Mouse (Mus musculus): ENCODE data around the gene Prpf6. TPM values are rescaled to one million over a fixed set of nuclear protein-coding genes. Genes with fewer than 3 reads are reported as not detected.

Prpf6 gene
- polyA plus RNA-seq, 1 experiment = 80.1 TPM

DNA sequence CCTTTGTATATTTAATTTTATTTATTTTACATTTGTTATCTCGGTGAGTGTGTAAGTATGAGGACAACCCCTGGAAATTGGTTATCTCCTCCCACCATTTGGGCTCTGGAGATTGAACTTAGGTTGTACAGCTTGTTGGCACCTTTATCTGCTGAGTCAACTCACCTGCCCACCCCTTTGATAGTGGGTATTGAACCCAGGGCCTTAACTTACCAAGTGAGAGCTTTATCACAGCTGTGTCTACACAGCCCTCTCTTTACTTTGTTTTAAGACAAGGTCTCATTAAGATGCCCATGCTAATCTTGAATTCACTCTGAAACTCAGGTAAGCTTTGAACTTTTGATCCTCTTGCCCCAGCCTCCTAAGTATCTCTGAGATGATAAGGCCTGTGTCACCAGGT lies 90.3 kb downstream of the Prpf6 start:
- H3K4me3 ChIP-seq (ENCODE audit: low read depth, low read length) = no peak overlapping the region
- no peak overlapping the region for H3K9ac ChIP-seq (ENCODE audit: low read depth, poor library complexity, severe bottlenecking)
- H3K4me1 ChIP-seq (ENCODE audit: control insufficient read depth, insufficient read depth, low read length) = no peaks in the 10 kb centered on the region
- no peaks in the 10 kb centered on the region for H3K36me3 ChIP-seq (ENCODE audit: control insufficient read depth, insufficient read depth, low read length, poor library complexity, severe bottlenecking)
- no peaks in the 10 kb centered on the region for H3K27me3 ChIP-seq (ENCODE audit: control insufficient read depth, insufficient read depth, low read length, poor library complexity, severe bottlenecking)
- TF ChIP-seq EP300 (IDR thresholded peaks at IDR 0.05; ENCODE audit: insufficient read depth, low read depth, low read length) (no peak), POLR2A (IDR thresholded peaks at IDR 0.05; ENCODE audit: insufficient read depth, low read length) (no peak), CTCF (IDR thresholded peaks at IDR 0.05; ENCODE audit: low read depth, low read length) (no peak)
- H3K27ac ChIP-seq (ENCODE audit: insufficient read depth, low read length) = no peak overlapping the region
- no peaks in the 10 kb centered on the region for H3K9me3 ChIP-seq (replicated peaks; ENCODE audit: control insufficient read depth, insufficient read depth, low read length, poor library complexity, severe bottlenecking)

DNA sequence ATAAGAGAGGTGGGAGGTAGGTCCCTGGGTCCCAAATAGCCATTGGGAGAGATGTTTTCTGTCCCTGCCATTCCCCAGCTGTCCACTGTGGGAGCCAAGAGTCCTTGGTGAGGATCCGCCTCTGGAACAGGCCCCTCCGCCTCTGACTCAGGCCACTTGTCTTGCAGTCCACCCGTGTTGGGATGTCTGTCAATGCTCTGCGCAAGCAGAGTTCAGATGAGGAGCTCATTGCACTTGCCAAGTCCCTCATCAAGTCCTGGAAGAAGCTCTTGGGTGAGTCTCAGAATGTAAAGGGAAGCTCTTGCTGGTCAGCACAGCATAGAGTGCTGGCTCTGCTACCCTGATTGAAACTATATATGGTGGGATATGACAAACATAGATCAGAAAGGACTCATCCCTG lies 91.7 kb downstream of the Prpf6 start:
- no peaks in the 10 kb centered on the region for H3K36me3 ChIP-seq (ENCODE audit: control insufficient read depth, insufficient read depth, low read length, poor library complexity, severe bottlenecking)
- no peak overlapping the region for H3K4me3 ChIP-seq (ENCODE audit: low read depth, low read length)
- TF ChIP-seq EP300 (IDR thresholded peaks at IDR 0.05; ENCODE audit: insufficient read depth, low read depth, low read length) (no peak), POLR2A (IDR thresholded peaks at IDR 0.05; ENCODE audit: insufficient read depth, low read length) (no peak), CTCF (IDR thresholded peaks at IDR 0.05; ENCODE audit: low read depth, low read length) (no peak)
- H3K27ac ChIP-seq (ENCODE audit: insufficient read depth, low read length) = no peak overlapping the region
- H3K4me1 ChIP-seq (ENCODE audit: control insufficient read depth, insufficient read depth, low read length) = no peaks in the 10 kb centered on the region
- H3K9me3 ChIP-seq (replicated peaks; ENCODE audit: control insufficient read depth, insufficient read depth, low read length, poor library complexity, severe bottlenecking) = no peaks in the 10 kb centered on the region
- H3K27me3 ChIP-seq (ENCODE audit: control insufficient read depth, insufficient read depth, low read length, poor library complexity, severe bottlenecking) = no peaks in the 10 kb centered on the region
- H3K9ac ChIP-seq (ENCODE audit: low read depth, poor library complexity, severe bottlenecking) = no peak overlapping the region

DNA sequence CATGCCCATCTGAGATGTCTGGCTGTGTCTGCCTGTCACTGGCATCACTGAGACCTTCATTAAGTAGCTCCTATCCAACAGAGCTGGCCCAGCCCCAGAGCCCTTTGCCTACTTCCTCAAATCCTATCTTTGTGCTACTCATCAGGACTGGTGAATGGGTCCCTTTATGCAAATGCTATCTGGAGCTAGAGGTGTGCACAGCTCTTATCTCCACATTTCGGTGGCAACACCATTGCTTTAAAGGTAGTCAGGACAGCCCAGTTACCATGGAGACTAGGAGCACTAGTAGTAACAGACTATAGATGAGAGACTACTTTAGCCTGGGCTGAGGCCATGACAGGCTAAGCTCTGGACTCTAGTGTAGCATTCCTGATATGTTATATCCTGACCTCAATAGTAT lies 93.0 kb downstream of the Prpf6 start:
- no peak for TF ChIP-seq EP300 (IDR thresholded peaks at IDR 0.05; ENCODE audit: insufficient read depth, low read depth, low read length)
- TF ChIP-seq POLR2A (IDR thresholded peaks at IDR 0.05; ENCODE audit: insufficient read depth, low read length) = no peak
- no peak for TF ChIP-seq CTCF (IDR thresholded peaks at IDR 0.05; ENCODE audit: low read depth, low read length)

DNA sequence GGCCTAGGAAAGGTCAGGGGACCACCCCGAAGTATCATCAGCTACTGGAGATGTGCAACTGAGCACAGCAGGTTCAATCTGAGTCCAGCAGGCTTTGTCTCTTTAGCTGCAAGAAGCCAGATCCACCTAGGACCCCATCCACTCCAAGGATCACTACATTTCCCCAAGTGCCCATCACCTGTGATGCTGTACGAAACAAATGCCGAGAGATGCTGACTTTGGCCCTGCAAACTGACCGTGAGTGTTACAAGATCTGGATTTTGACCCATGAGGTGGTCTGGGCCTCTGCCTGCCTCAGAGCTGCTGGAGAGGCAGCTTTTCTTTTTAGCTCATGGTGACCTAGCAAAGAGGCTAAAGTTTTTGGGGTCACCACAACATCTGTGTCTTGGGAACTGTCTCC lies 94.0 kb downstream of the Prpf6 start:
- Histone ChIP-seq H3K27me3 (ENCODE audit: control insufficient read depth, insufficient read depth, low read length, poor library complexity, severe bottlenecking) (no peaks in the 10 kb centered on the region), H3K9ac (ENCODE audit: low read depth, poor library complexity, severe bottlenecking) (no peak overlapping the region), H3K4me3 (ENCODE audit: low read depth, low read length) (no peak overlapping the region), H3K9me3 (replicated peaks; ENCODE audit: control insufficient read depth, insufficient read depth, low read length, poor library complexity, severe bottlenecking) (no peaks in the 10 kb centered on the region), H3K36me3 (ENCODE audit: control insufficient read depth, insufficient read depth, low read length, poor library complexity, severe bottlenecking) (0 out of 2 replicates have a peak, but pooled peaks cover 4% of the 10 kb centered on the region), H3K27ac (ENCODE audit: insufficient read depth, low read length) (no peak overlapping the region), H3K4me1 (ENCODE audit: control insufficient read depth, insufficient read depth, low read length) (no peaks in the 10 kb centered on the region)
- no peak for TF ChIP-seq EP300 (IDR thresholded peaks at IDR 0.05; ENCODE audit: insufficient read depth, low read depth, low read length)
- no peak for TF ChIP-seq CTCF (IDR thresholded peaks at IDR 0.05; ENCODE audit: low read depth, low read length)
- TF ChIP-seq POLR2A (IDR thresholded peaks at IDR 0.05; ENCODE audit: insufficient read depth, low read length) = no peak

More for the DNA sequence above, 93.0 kb downstream of the Prpf6 start:
- Histone ChIP-seq H3K36me3 (ENCODE audit: control insufficient read depth, insufficient read depth, low read length, poor library complexity, severe bottlenecking) (0 out of 2 replicates have a peak, but pooled peaks cover 4% of the 10 kb centered on the region), H3K4me1 (ENCODE audit: control insufficient read depth, insufficient read depth, low read length) (no peaks in the 10 kb centered on the region), H3K9me3 (replicated peaks; ENCODE audit: control insufficient read depth, insufficient read depth, low read length, poor library complexity, severe bottlenecking) (no peaks in the 10 kb centered on the region), H3K27ac (ENCODE audit: insufficient read depth, low read length) (no peak overlapping the region), H3K4me3 (ENCODE audit: low read depth, low read length) (no peak overlapping the region), H3K27me3 (ENCODE audit: control insufficient read depth, insufficient read depth, low read length, poor library complexity, severe bottlenecking) (no peaks in the 10 kb centered on the region), H3K9ac (ENCODE audit: low read depth, poor library complexity, severe bottlenecking) (no peak overlapping the region)

DNA sequence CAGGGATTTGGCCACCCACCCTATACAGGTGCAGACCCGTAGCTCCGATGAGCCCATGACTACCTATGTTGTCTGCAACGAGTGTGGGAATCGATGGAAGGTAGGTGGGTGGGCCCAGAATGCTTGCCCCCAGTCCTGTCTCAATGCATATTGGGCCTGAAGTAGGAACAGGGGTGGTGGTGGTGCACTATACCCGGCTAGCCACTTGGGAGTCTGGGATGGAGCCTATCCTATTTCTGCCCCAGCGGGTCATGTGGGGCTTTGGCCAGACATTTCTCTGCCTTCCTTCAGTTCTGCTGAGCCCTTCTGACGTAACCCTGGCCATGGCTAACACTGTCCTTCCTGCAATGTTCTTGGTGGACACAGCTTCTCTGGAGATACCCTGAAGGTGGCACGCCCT lies 95.9 kb downstream of the Prpf6 start:
- Histone ChIP-seq H3K4me1 (ENCODE audit: control insufficient read depth, insufficient read depth, low read length) (no peaks in the 10 kb centered on the region), H3K4me3 (ENCODE audit: low read depth, low read length) (no peak overlapping the region), H3K36me3 (ENCODE audit: control insufficient read depth, insufficient read depth, low read length, poor library complexity, severe bottlenecking) (0 out of 2 replicates have a peak, but pooled peaks cover 4% of the 10 kb centered on the region), H3K27ac (ENCODE audit: insufficient read depth, low read length) (no peak overlapping the region), H3K27me3 (ENCODE audit: control insufficient read depth, insufficient read depth, low read length, poor library complexity, severe bottlenecking) (no peaks in the 10 kb centered on the region), H3K9ac (ENCODE audit: low read depth, poor library complexity, severe bottlenecking) (no peak overlapping the region), H3K9me3 (replicated peaks; ENCODE audit: control insufficient read depth, insufficient read depth, low read length, poor library complexity, severe bottlenecking) (no peaks in the 10 kb centered on the region)
- TF ChIP-seq EP300 (IDR thresholded peaks at IDR 0.05; ENCODE audit: insufficient read depth, low read depth, low read length) = no peak
- TF ChIP-seq POLR2A (IDR thresholded peaks at IDR 0.05; ENCODE audit: insufficient read depth, low read length) = no peak
- no peak for TF ChIP-seq CTCF (IDR thresholded peaks at IDR 0.05; ENCODE audit: low read depth, low read length)

DNA sequence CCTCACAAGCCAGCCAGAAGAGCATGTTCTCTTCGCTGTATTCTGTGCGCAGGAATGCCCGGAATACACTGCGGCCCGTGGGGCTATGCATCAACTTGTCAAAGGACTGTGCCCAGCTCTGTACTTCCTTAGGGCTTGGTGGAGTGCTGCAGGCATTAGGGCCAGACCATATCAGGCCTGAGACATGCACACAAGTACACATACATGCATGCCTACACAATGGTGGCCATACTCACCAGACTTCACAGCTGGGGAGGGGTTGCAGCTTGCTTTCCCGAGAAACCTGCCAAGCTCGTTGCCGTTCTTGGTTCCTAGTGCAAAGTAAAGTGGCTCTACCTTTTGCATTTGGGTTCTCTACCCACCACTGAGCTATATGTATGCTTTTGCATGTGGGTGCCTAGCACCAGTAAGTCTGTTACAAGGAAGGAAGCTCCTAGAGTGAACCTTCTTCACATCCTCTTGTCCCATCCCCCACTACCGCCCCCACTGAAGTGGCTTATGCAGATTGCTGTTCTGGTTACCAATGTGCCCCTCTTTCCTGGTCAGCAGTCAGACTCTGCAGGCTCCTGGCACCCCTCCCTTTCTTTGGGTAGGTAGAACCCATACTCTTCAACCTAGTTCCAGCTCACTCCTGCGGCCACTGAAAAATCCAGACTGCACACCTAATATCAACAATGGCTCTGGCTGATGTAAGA lies 97.9 kb downstream of the Prpf6 start:
- Histone ChIP-seq H3K27ac (ENCODE audit: insufficient read depth, low read length) (no peak overlapping the region), H3K4me3 (ENCODE audit: low read depth, low read length) (no peak overlapping the region), H3K27me3 (ENCODE audit: control insufficient read depth, insufficient read depth, low read length, poor library complexity, severe bottlenecking) (no peaks in the 10 kb centered on the region), H3K36me3 (ENCODE audit: control insufficient read depth, insufficient read depth, low read length, poor library complexity, severe bottlenecking) (0 out of 2 replicates have a peak, but pooled peaks cover 4% of the 10 kb centered on the region), H3K4me1 (ENCODE audit: control insufficient read depth, insufficient read depth, low read length) (no peaks in the 10 kb centered on the region), H3K9ac (ENCODE audit: low read depth, poor library complexity, severe bottlenecking) (no peak overlapping the region), H3K9me3 (replicated peaks; ENCODE audit: control insufficient read depth, insufficient read depth, low read length, poor library complexity, severe bottlenecking) (no peaks in the 10 kb centered on the region)
- no peak for TF ChIP-seq CTCF (IDR thresholded peaks at IDR 0.05; ENCODE audit: low read depth, low read length)

Data from ES-Bruce4 (cell line).